Mouse (Mus musculus): ENCODE measurements around the gene Gapvd1.

GRCm38 (mm10) chr2:34784085-34784484 lies 29.1 kb upstream of the Gapvd1 start:
- TF ChIP-seq CTCF (IDR thresholded peaks at IDR 0.05; ENCODE audit: low read depth, low read length) = peak; percentile 87
- TF ChIP-seq POLR2A (IDR thresholded peaks at IDR 0.05; ENCODE audit: insufficient read depth, low read length) = no peak
